ENCODE assay signal across 8 mouse cellular contexts in genomic region chr3:95105121-95105520, GRCm38 (mm10). TPM values are rescaled to one million over a fixed set of nuclear protein-coding genes. Genes with fewer than 3 reads are reported as not detected.
A peak's percentile ranks its signal among the peaks of the same experiment; 100 is the strongest.
DNase-seq lines count a peak whose midpoint lies in the region; ATAC-seq and TF ChIP-seq lines count a peak whose summit lies in the region.

No protein-coding gene starts in this region.

- TF ChIP-seq EP300 in liver, postnatal 0 days (IDR thresholded peaks at IDR 0.05; ENCODE audit: low read depth): no peak

- peak overlapping the region; percentile 77 for H3K4me2 ChIP-seq in kidney, embryonic 16.5 days (replicated peaks; ENCODE audit: low read depth, low read length)
- peak overlapping the region; percentile 72 for H3K4me2 ChIP-seq in liver, postnatal 0 days (ENCODE audit: low read depth, low read length)

- peak overlapping the region; percentile 97 for H3K9ac ChIP-seq in kidney, embryonic 16.5 days (replicated peaks; ENCODE audit: low read length)
- peak overlapping the region; percentile 97 for H3K9ac ChIP-seq in liver, postnatal 0 days (replicated peaks)

- H3K27ac ChIP-seq in kidney, embryonic 16.5 days (ENCODE audit: low read length): no peak overlapping the region
- no peak overlapping the region for H3K27ac ChIP-seq in bone marrow, adult 2 months (ENCODE audit: control insufficient read depth, insufficient read depth, low read depth, low read length, poor library complexity)
- no peak overlapping the region for H3K27ac ChIP-seq in hindbrain, embryonic 10.5 days
- no peak overlapping the region for H3K27ac ChIP-seq in liver, postnatal 0 days (ENCODE audit: low read depth)

- TF ChIP-seq POLR2A in bone marrow, adult 2 months (IDR thresholded peaks at IDR 0.05; ENCODE audit: borderline replicate concordance, control insufficient read depth, low read depth, low read length): no peak

- no peaks in the 10 kb centered on the region for H3K27me3 ChIP-seq in kidney, embryonic 16.5 days (ENCODE audit: insufficient read depth, low read length)
- H3K27me3 ChIP-seq in hindbrain, embryonic 10.5 days (ENCODE audit: insufficient read depth, poor library complexity, severe bottlenecking): no peaks in the 10 kb centered on the region
- no peaks in the 10 kb centered on the region for H3K27me3 ChIP-seq in liver, postnatal 0 days (ENCODE audit: insufficient read depth, low read length)

- no peak for DNase-seq in kidney, postnatal 36 days
- no peak for DNase-seq in hindbrain, embryonic 10.5 days (ENCODE audit: low spot score)
- DNase-seq in liver, postnatal 0 days: no peak
- DNase-seq in gastrocnemius, adult 18-20 months (ENCODE audit: low spot score): no peak
- no peak for DNase-seq in gastrocnemius, postnatal 36 days

- 55% methylated on average over 4 of the region's 4 CpGs for WGBS in kidney, embryonic 16.5 days
- WGBS in bone marrow, adult 2 months: 6% methylated on average over 4 of the region's 4 CpGs
- 68% methylated on average over 4 of the region's 4 CpGs for WGBS in hindbrain, embryonic 10.5 days
- WGBS in liver, postnatal 0 days (ENCODE audit: insufficient replicate concordance): 15% methylated on average over 4 of the region's 4 CpGs

- 0 out of 2 replicates have a peak, but pooled peaks cover 3% of the 10 kb centered on the region for H3K36me3 ChIP-seq in kidney, embryonic 16.5 days (ENCODE audit: insufficient read depth, low read length)
- peaks cover 30% of the 10 kb centered on the region for H3K36me3 ChIP-seq in hindbrain, embryonic 10.5 days
- peaks cover 4% of the 10 kb centered on the region; the same call in 1 of the 2 replicates for H3K36me3 ChIP-seq in liver, postnatal 0 days (replicated peaks; ENCODE audit: insufficient read depth, low read length)

- intact Hi-C loops in gastrocnemius, postnatal 36 days (cut with DNase I): loop anchor here (5.0 kb wide), 2 partner anchors 33 to 53 kb away; no protein-coding TSS in a partner anchor

- TF ChIP-seq CTCF in bone marrow, adult 2 months (IDR thresholded peaks at IDR 0.05; ENCODE audit: control insufficient read depth, insufficient read depth, low read length): no peak
- no peak for TF ChIP-seq CTCF in liver, postnatal 0 days (IDR thresholded peaks at IDR 0.05; ENCODE audit: low read depth)

- H3K4me1 ChIP-seq in kidney, embryonic 16.5 days (ENCODE audit: insufficient read depth, low read length): peaks cover 9% of the 10 kb centered on the region
- H3K4me1 ChIP-seq in bone marrow, adult 2 months (ENCODE audit: control insufficient read depth, insufficient read depth, low read length): no peaks in the 10 kb centered on the region; the same call in 1 of the 2 replicates
- H3K4me1 ChIP-seq in hindbrain, embryonic 10.5 days (replicated peaks): peaks cover 17% of the 10 kb centered on the region
- peaks cover 13% of the 10 kb centered on the region; the same call in 1 of the 2 replicates for H3K4me1 ChIP-seq in liver, postnatal 0 days (ENCODE audit: insufficient read depth)

- peak overlapping the region; percentile 100 for H3K4me3 ChIP-seq in kidney, embryonic 16.5 days (ENCODE audit: low read length)
- peak overlapping the region; percentile 50 for H3K4me3 ChIP-seq in bone marrow, adult 2 months (replicated peaks; ENCODE audit: control insufficient read depth, low read depth, low read length)
- H3K4me3 ChIP-seq in hindbrain, embryonic 10.5 days: peak overlapping the region; percentile 95
- H3K4me3 ChIP-seq in liver, postnatal 0 days (ENCODE audit: low read depth, low read length): peak overlapping the region; percentile 92

- no peaks in the 10 kb centered on the region for H3K9me3 ChIP-seq in kidney, embryonic 16.5 days (ENCODE audit: low read length)
- no peaks in the 10 kb centered on the region for H3K9me3 ChIP-seq in hindbrain, embryonic 10.5 days
- H3K9me3 ChIP-seq in liver, postnatal 0 days (ENCODE audit: low read length): no peaks in the 10 kb centered on the region

- ATAC-seq in kidney, embryonic 16.5 days (ENCODE audit: low FRiP score, low TSS enrichment): no peak
- ATAC-seq in liver, postnatal 0 days: no peak
- no peak for ATAC-seq in inflammation-experienced regulatory T-cells, adult 6 months

RNA-seq across cellular contexts. Expression of gene Pip5k1a, which starts 1.6 kb away (rescaled TPM):
- 24.0 and 24.7 TPM in 2 replicates for polyA plus RNA-seq in kidney, embryonic 16.5 days (2015; fragmentation: Nextera tagmentation; extraction: Ambion mirVana)
- polyA plus RNA-seq in bone marrow, adult 2 months (2011; ENCODE audit: insufficient read depth, insufficient read length, low replicate concordance, missing spikeins): 22.5 and 38.8 TPM in 2 replicates
- 19.0 and 20.1 TPM in 2 replicates for polyA plus RNA-seq in hindbrain, embryonic 10.5 days (2016; fragmentation: Nextera tagmentation; extraction: Ambion mirVana)
- 6.4 and 7.1 TPM in 2 replicates for polyA plus RNA-seq in liver, postnatal 0 days (2015; fragmentation: Nextera tagmentation; extraction: Ambion mirVana)
- total RNA-seq in gastrocnemius, adult 18-20 months (2021): 10 to 100 TPM; 21.7 to 31.8 TPM
- 10 to 100 TPM; 16.7 to 22.4 (median 17.6) TPM for polyA plus RNA-seq in inflammation-experienced regulatory T-cells, adult 6 months (2017; shearing (Covaris generic))
- 10 to 100 TPM; 20.2 to 24.8 TPM for total RNA-seq in gastrocnemius, postnatal 36 days (2021)

RNA-seq across cellular contexts. Expression of gene Vps72, which starts 5.7 kb away (rescaled TPM):
- 184 and 185 TPM in 2 replicates for polyA plus RNA-seq in kidney, embryonic 16.5 days (2015; fragmentation: Nextera tagmentation; extraction: Ambion mirVana)
- polyA plus RNA-seq in bone marrow, adult 2 months (2011; ENCODE audit: insufficient read depth, insufficient read length, low replicate concordance, missing spikeins): 17.0 and 39.0 TPM in 2 replicates
- polyA plus RNA-seq in hindbrain, embryonic 10.5 days (2016; fragmentation: Nextera tagmentation; extraction: Ambion mirVana): 274 and 303 TPM in 2 replicates
- polyA plus RNA-seq in liver, postnatal 0 days (2015; fragmentation: Nextera tagmentation; extraction: Ambion mirVana): 27.4 and 27.9 TPM in 2 replicates
- 10 to 100 TPM; 64.3 to 85.5 TPM for total RNA-seq in gastrocnemius, adult 18-20 months (2021)
- polyA plus RNA-seq in inflammation-experienced regulatory T-cells, adult 6 months (2017; shearing (Covaris generic)): 10 to 100 TPM; 64.0 to 70.0 (median 66.7) TPM
- 10 to 100 TPM; 39.4 to 47.9 TPM for total RNA-seq in gastrocnemius, postnatal 36 days (2021)

RNA-seq across cellular contexts. Expression of gene Tmod4, which starts 19.2 kb away (rescaled TPM):
- polyA plus RNA-seq in kidney, embryonic 16.5 days (2015; fragmentation: Nextera tagmentation; extraction: Ambion mirVana): 0.84 and 1.6 TPM in 2 replicates
- polyA plus RNA-seq in bone marrow, adult 2 months (2011; ENCODE audit: insufficient read depth, insufficient read length, low replicate concordance, missing spikeins): 4.5 and 6.1 TPM in 2 replicates
- polyA plus RNA-seq in hindbrain, embryonic 10.5 days (2016; fragmentation: Nextera tagmentation; extraction: Ambion mirVana): 0.95 and 1.3 TPM in 2 replicates
- polyA plus RNA-seq in liver, postnatal 0 days (2015; fragmentation: Nextera tagmentation; extraction: Ambion mirVana): 0.19 and 1.5 TPM in 2 replicates
- total RNA-seq in gastrocnemius, adult 18-20 months (2021): 100 to 1,000 TPM; 663 to 722 TPM
- 1 to 10 TPM; 1.8 to 2.5 (median 2.1) TPM for polyA plus RNA-seq in inflammation-experienced regulatory T-cells, adult 6 months (2017; shearing (Covaris generic))
- total RNA-seq in gastrocnemius, postnatal 36 days (2021): 100 to 1,000 TPM; 623 to 679 TPM

RNA-seq across cellular contexts. Expression of gene Scnm1, which starts 28.7 kb away (rescaled TPM):
- 71.6 and 79.0 TPM in 2 replicates for polyA plus RNA-seq in kidney, embryonic 16.5 days (2015; fragmentation: Nextera tagmentation; extraction: Ambion mirVana)
- polyA plus RNA-seq in bone marrow, adult 2 months (2011; ENCODE audit: insufficient read depth, insufficient read length, low replicate concordance, missing spikeins): 72.6 and 130 TPM in 2 replicates
- polyA plus RNA-seq in hindbrain, embryonic 10.5 days (2016; fragmentation: Nextera tagmentation; extraction: Ambion mirVana): 79.2 and 94.1 TPM in 2 replicates
- polyA plus RNA-seq in liver, postnatal 0 days (2015; fragmentation: Nextera tagmentation; extraction: Ambion mirVana): 19.3 and 23.7 TPM in 2 replicates
- total RNA-seq in gastrocnemius, adult 18-20 months (2021): 10 to 100 TPM; 34.6 to 46.5 TPM
- polyA plus RNA-seq in inflammation-experienced regulatory T-cells, adult 6 months (2017; shearing (Covaris generic)): 100 to 1,000 TPM in 2 of 3 experiments, 10 to 100 TPM in 1; 81.4 to 113 (median 106) TPM
- total RNA-seq in gastrocnemius, postnatal 36 days (2021): 10 to 100 TPM; 21.7 to 27.3 TPM

RNA-seq across cellular contexts. Expression of gene Lysmd1, which starts 28.8 kb away (rescaled TPM):
- 15.3 and 17.3 TPM in 2 replicates for polyA plus RNA-seq in kidney, embryonic 16.5 days (2015; fragmentation: Nextera tagmentation; extraction: Ambion mirVana)
- polyA plus RNA-seq in bone marrow, adult 2 months (2011; ENCODE audit: insufficient read depth, insufficient read length, low replicate concordance, missing spikeins): 9.4 and 10.9 TPM in 2 replicates
- 13.4 and 17.2 TPM in 2 replicates for polyA plus RNA-seq in hindbrain, embryonic 10.5 days (2016; fragmentation: Nextera tagmentation; extraction: Ambion mirVana)
- 6.7 and 7.0 TPM in 2 replicates for polyA plus RNA-seq in liver, postnatal 0 days (2015; fragmentation: Nextera tagmentation; extraction: Ambion mirVana)
- 1 to 10 TPM; 6.3 to 6.6 TPM for total RNA-seq in gastrocnemius, adult 18-20 months (2021)
- 10 to 100 TPM; 14.6 to 32.0 (median 30.8) TPM for polyA plus RNA-seq in inflammation-experienced regulatory T-cells, adult 6 months (2017; shearing (Covaris generic))
- 1 to 10 TPM; 6.4 to 8.2 TPM for total RNA-seq in gastrocnemius, postnatal 36 days (2021)

Comparison
In these comparisons a context has a peak if more than half of its experiments do, and no peak if none do; other contexts are left out.
1. H3K4me3 ChIP-seq: peak in every context shown above with its lines; median percentile 100 in kidney, embryonic 16.5 days; 95 in hindbrain, embryonic 10.5 days; 92 in liver, postnatal 0 days; 50 in bone marrow, adult 2 months.